Mouse (Mus musculus) neural tube, postnatal 0 days (tissue): ENCODE data around the gene Gm9767. TPM values are rescaled to one million over a fixed set of nuclear protein-coding genes. Genes with fewer than 3 reads are reported as not detected.

Experiments
- polyA plus RNA-seq: library from polyadenylated mRNA; unstranded; fragments of >200 nt; fragmentation: Nextera tagmentation; extraction: Ambion mirVana; gene quantifications from 2 replicates; pipeline ENCODE4 v1.2.1, GENCODE M21; 2015

Gm9767 gene
- polyA plus RNA-seq = 1.7 and 1.9 TPM in 2 replicates

DNA sequence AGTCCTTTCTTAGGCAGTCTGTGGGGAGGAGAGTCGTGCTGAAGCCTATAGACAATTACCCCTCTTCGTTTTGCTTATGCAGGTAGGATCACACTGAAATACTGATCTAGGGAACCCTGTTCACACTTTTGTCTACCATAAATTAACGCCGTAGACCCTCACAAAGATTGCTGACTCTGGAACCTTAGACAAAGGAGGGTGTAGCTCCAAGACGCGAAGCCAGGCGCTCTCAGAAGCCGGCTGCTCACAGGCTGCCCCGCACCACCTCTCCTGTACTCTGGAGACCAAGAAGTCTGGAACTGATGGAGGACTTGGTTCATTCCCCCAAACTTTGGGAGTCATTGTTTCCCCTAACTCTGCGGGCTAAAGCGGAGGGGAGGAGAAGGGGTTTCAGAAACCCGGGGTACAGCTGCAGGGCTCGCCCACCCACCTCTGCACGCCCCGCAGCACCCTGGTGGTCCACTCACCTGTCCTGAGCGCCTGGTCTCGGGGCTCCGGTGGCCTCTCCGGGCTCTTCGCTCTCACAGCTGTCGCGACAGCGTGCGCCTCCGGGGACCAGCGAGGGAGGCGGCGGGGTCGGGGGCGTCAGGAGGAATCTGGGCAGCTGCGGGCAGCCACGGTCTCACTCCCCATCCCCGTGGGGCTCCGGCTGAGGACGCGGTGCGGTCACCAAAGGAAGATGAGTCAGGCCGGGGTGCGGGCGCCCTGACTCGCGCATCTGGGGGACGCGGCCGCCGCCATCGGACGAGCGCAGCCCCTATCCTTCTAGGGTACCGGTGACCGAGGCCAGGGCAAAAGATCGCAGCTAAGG lies at the start of gene Gm9767:
Gene Gm9767 (plus strand): TSS at position 585 of the 811 bp plus-strand sequence.

DNA sequence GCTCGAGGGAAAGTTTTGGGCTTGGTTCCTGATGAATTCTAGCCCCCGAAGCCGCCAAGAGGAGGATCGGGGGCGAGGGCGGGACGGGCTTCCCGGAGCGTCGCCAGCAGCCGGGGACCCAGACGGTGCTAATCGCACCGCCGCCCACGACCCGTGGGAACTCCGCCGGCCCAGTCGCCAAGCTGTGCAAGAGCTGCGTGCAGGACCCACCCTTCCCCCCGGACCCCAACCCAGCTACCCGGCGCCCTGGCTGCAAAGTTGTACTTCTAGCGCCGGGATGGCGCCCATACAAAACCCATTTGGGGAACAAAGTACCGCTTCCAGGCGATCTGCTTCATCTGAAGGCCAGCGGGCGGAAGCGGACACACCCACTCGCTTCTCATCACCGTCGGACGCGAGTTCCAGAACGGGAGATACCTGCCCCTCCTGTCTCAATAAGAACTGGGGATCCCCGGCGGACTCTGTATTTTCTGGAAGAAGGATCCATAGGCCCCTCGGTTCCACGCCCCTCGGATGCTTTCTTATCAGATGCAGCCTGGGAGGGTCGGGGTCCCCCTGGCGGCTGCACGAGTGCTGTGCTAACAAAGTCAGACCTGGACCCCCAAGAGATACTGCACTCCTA lies 577 bp downstream of the Gm9767 start, which contains the start of gene Tmem200a:
Gene Tmem200a (minus strand): TSS at position 532 of the 622 bp plus-strand sequence.

Other genes starting within 250 kb of the Gm9767 start
- 8.6 and 12.7 TPM in 2 replicates for gene Tmem200a, start 797 bp downstream of the Gm9767 start, polyA plus RNA-seq
- gene Samd3, start 151.5 kb downstream of the Gm9767 start, polyA plus RNA-seq = not detected in 2 replicates